Mouse (Mus musculus): Measurements from ENCODE around the gene Ddx6. TPM values are rescaled to one million over a fixed set of nuclear protein-coding genes. Genes with fewer than 3 reads are reported as not detected.
"Not testable (repeated sequence)": the region's sequence is repeated elsewhere in the genome, so short reads cannot be mapped to it uniquely, and the experiment has no call there.

Gene Ddx6
- 56.9 and 60.7 TPM in 2 replicates for polyA plus RNA-seq (2012; ENCODE audit: insufficient read depth, insufficient read length, missing spikeins)

- Histone ChIP-seq H3K4me3 (ENCODE audit: insufficient read depth, low read depth, low read length) (peak within 1 kb of the TSS; percentile 93), H3K4me1 (ENCODE audit: control insufficient read depth, insufficient read depth, insufficient read length, low read length) (peaks cover 8% of the 10 kb centered on the region), H3K27ac (replicated peaks; ENCODE audit: low read depth, low read length) (peak within 1 kb of the TSS; percentile 98)
Measured at GRCm38 (mm10) chr9:44604779-44605615, at the start of gene Ddx6. TSS of gene Ddx6 (plus strand) at chr9:44604892.

- Histone ChIP-seq H3K4me3 (ENCODE audit: insufficient read depth, low read depth, low read length) (no peak within 1 kb of the TSS), H3K27ac (replicated peaks; ENCODE audit: low read depth, low read length) (no peak within 1 kb of the TSS), H3K4me1 (ENCODE audit: control insufficient read depth, insufficient read depth, insufficient read length, low read length) (no peaks in the 10 kb centered on the region)
Measured at GRCm38 (mm10) chr9:44561597-44561996, 43.1 kb upstream of the Ddx6 start, which contains the start of gene Cxcr5. TSS of gene Cxcr5 (minus strand) at chr9:44561877.

GRCm38 (mm10) chr9:44562936-44563335 is 41.8 kb upstream of the Ddx6 start:
- H3K4me3 ChIP-seq (ENCODE audit: insufficient read depth, low read depth, low read length) = no peak overlapping the region
- H3K4me1 ChIP-seq (ENCODE audit: control insufficient read depth, insufficient read depth, insufficient read length, low read length) = no peaks in the 10 kb centered on the region
- no peak overlapping the region for H3K27ac ChIP-seq (replicated peaks; ENCODE audit: low read depth, low read length)

GRCm38 (mm10) chr9:44565367-44565766 is 39.3 kb upstream of the Ddx6 start:
- Histone ChIP-seq H3K4me3 (ENCODE audit: insufficient read depth, low read depth, low read length) (no peak overlapping the region), H3K4me1 (ENCODE audit: control insufficient read depth, insufficient read depth, insufficient read length, low read length) (no peaks in the 10 kb centered on the region), H3K27ac (replicated peaks; ENCODE audit: low read depth, low read length) (no peak overlapping the region)

- Histone ChIP-seq H3K4me3 (ENCODE audit: insufficient read depth, low read depth, low read length) (no peak overlapping the region), H3K27ac (replicated peaks; ENCODE audit: low read depth, low read length) (peak overlapping the region; percentile 75), H3K4me1 (ENCODE audit: control insufficient read depth, insufficient read depth, insufficient read length, low read length) (no peaks in the 10 kb centered on the region)
Measured at GRCm38 (mm10) chr9:44567338-44568082, 37.2 kb upstream of the Ddx6 start.

GRCm38 (mm10) chr9:44568083-44568455 is 36.6 kb upstream of the Ddx6 start:
- Histone ChIP-seq H3K27ac (replicated peaks; ENCODE audit: low read depth, low read length) (peak overlapping the region; percentile 75; the same call in 1 of the 2 replicates), H3K4me3 (ENCODE audit: insufficient read depth, low read depth, low read length) (no peak overlapping the region)

GRCm38 (mm10) chr9:44570939-44571382 is 33.7 kb upstream of the Ddx6 start:
- H3K4me1 ChIP-seq (ENCODE audit: control insufficient read depth, insufficient read depth, insufficient read length, low read length) = no peaks in the 10 kb centered on the region
- H3K4me3 ChIP-seq (ENCODE audit: insufficient read depth, low read depth, low read length) = no peak overlapping the region
- no peak overlapping the region for H3K27ac ChIP-seq (replicated peaks; ENCODE audit: low read depth, low read length)

More at GRCm38 (mm10) chr9:44568083-44568455, 36.6 kb upstream of the Ddx6 start:
- H3K4me1 ChIP-seq (ENCODE audit: control insufficient read depth, insufficient read depth, insufficient read length, low read length) = no peaks in the 10 kb centered on the region

- Histone ChIP-seq H3K4me3 (ENCODE audit: insufficient read depth, low read depth, low read length) (no peak overlapping the region), H3K27ac (replicated peaks; ENCODE audit: low read depth, low read length) (no peak overlapping the region), H3K4me1 (ENCODE audit: control insufficient read depth, insufficient read depth, insufficient read length, low read length) (no peaks in the 10 kb centered on the region)
Measured at GRCm38 (mm10) chr9:44573306-44573705, 31.4 kb upstream of the Ddx6 start.

GRCm38 (mm10) chr9:44575095-44575494 is 29.6 kb upstream of the Ddx6 start:
- no peak overlapping the region for H3K4me3 ChIP-seq (ENCODE audit: insufficient read depth, low read depth, low read length)
- H3K27ac ChIP-seq (replicated peaks; ENCODE audit: low read depth, low read length) = no peak overlapping the region
- no peaks in the 10 kb centered on the region for H3K4me1 ChIP-seq (ENCODE audit: control insufficient read depth, insufficient read depth, insufficient read length, low read length)

GRCm38 (mm10) chr9:44576046-44576445 is 28.6 kb upstream of the Ddx6 start:
- not testable (repeated sequence) for H3K4me1 ChIP-seq (ENCODE audit: control insufficient read depth, insufficient read depth, insufficient read length, low read length); H3K4me3 ChIP-seq (ENCODE audit: insufficient read depth, low read depth, low read length)

GRCm38 (mm10) chr9:44579392-44579791 is 25.3 kb upstream of the Ddx6 start:
- Histone ChIP-seq H3K4me3 (ENCODE audit: insufficient read depth, low read depth, low read length) (no peak overlapping the region), H3K27ac (replicated peaks; ENCODE audit: low read depth, low read length) (no peak overlapping the region), H3K4me1 (ENCODE audit: control insufficient read depth, insufficient read depth, insufficient read length, low read length) (no peaks in the 10 kb centered on the region)

More at GRCm38 (mm10) chr9:44576046-44576445, 28.6 kb upstream of the Ddx6 start:
- H3K27ac ChIP-seq (replicated peaks; ENCODE audit: low read depth, low read length) = not testable (repeated sequence)

GRCm38 (mm10) chr9:44580085-44580484 is 24.6 kb upstream of the Ddx6 start:
- H3K27ac ChIP-seq (replicated peaks; ENCODE audit: low read depth, low read length) = no peak overlapping the region
- no peak overlapping the region for H3K4me3 ChIP-seq (ENCODE audit: insufficient read depth, low read depth, low read length)
- H3K4me1 ChIP-seq (ENCODE audit: control insufficient read depth, insufficient read depth, insufficient read length, low read length) = no peaks in the 10 kb centered on the region

- no peaks in the 10 kb centered on the region for H3K4me1 ChIP-seq (ENCODE audit: control insufficient read depth, insufficient read depth, insufficient read length, low read length)
- H3K4me3 ChIP-seq (ENCODE audit: insufficient read depth, low read depth, low read length) = no peak overlapping the region
- no peak overlapping the region for H3K27ac ChIP-seq (replicated peaks; ENCODE audit: low read depth, low read length)
Measured at GRCm38 (mm10) chr9:44581423-44581822, 23.3 kb upstream of the Ddx6 start.

GRCm38 (mm10) chr9:44582390-44582789 is 22.3 kb upstream of the Ddx6 start:
- Histone ChIP-seq H3K4me3 (ENCODE audit: insufficient read depth, low read depth, low read length) (no peak overlapping the region), H3K4me1 (ENCODE audit: control insufficient read depth, insufficient read depth, insufficient read length, low read length) (no peaks in the 10 kb centered on the region), H3K27ac (replicated peaks; ENCODE audit: low read depth, low read length) (no peak overlapping the region)

GRCm38 (mm10) chr9:44586640-44587261 is 17.9 kb upstream of the Ddx6 start:
- no peak overlapping the region for H3K27ac ChIP-seq (replicated peaks; ENCODE audit: low read depth, low read length)
- H3K4me1 ChIP-seq (ENCODE audit: control insufficient read depth, insufficient read depth, insufficient read length, low read length) = no peaks in the 10 kb centered on the region
- no peak overlapping the region for H3K4me3 ChIP-seq (ENCODE audit: insufficient read depth, low read depth, low read length)
